ENCODE assay signal across 19 mouse cellular contexts in the genomic region with DNA sequence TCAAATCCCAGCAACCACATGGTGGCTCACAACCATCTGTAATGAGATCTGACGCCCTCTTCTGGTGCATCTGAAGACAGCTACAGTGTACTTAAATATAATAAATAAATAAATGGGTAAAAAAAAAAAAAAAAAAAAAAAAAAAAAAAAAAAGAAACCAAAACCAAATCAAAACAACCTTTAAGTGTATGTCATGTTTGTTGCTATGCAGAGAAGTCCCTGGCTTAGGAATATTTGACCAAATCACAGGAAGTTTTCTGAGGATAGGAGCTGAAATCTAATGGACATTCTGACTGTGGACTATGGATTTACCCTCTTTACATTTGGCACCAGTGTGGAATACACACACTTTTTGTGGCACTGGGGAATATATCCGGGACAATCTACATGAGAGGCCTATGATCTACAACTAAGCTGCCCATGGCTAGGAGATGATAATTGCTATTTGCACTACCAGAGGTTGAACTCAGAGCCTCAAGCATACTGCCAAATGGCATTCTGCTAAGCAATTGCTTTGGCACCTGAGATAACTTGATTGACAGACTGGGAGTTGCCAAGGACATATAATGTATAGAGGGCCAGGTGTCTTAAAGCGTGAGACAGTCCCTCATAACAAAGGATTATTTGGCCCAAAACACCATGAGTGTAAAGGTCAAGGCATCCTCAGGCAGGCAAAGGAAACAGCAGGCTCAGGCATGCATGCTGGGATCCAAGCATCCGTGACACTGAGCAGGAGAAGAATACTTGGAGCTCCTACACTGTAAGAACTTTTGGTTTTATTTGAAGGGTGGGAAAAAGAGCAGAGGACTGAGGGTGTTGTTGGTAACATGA. TPM values are rescaled to one million over a fixed set of nuclear protein-coding genes. Genes with fewer than 3 reads are reported as not detected.
DNase-seq lines count a peak whose midpoint lies in the region; ATAC-seq and TF ChIP-seq lines count a peak whose summit lies in the region.
"Had no signal": no experiment of that assay in that cellular context is flagged by ENCODE, and none has a peak within 500 bp of the region (broad histone marks: within the 10 kb centered on the region; RNA-seq: fewer than 3 reads in every experiment).

No protein-coding gene starts in this region.

- no peaks in the 10 kb centered on the region for H3K27me3 ChIP-seq in kidney, embryonic 16.5 days (ENCODE audit: insufficient read depth, low read length)
- no peaks in the 10 kb centered on the region for H3K27me3 ChIP-seq in small intestine, adult 2 months (ENCODE audit: control insufficient read depth, insufficient read depth, low read length)
- no peaks in the 10 kb centered on the region; the same call in 1 of the 2 replicates for H3K27me3 ChIP-seq in cerebellum, adult 2 months (ENCODE audit: control insufficient read depth, insufficient read depth, low read length)
- H3K27me3 ChIP-seq: forebrain, embryonic 15.5 days; hindbrain, embryonic 12.5 days; limb, embryonic 12.5 days; neural tube, embryonic 13.5 days had no signal

- 0 out of 2 replicates have a peak, but pooled peaks have one; percentile 35 for ATAC-seq in kidney, embryonic 16.5 days (ENCODE audit: low FRiP score, low TSS enrichment)
- ATAC-seq: forebrain, embryonic 15.5 days had no signal

- TF ChIP-seq POLR2A in bone marrow macrophage, adult 2 months (IDR thresholded peaks at IDR 0.05; ENCODE audit: borderline replicate concordance, low read depth, low read length), result no peak
- no peak for TF ChIP-seq POLR2A in small intestine, adult 2 months (IDR thresholded peaks at IDR 0.05; ENCODE audit: low read depth, low read length)
- TF ChIP-seq POLR2A in cerebellum, adult 2 months (IDR thresholded peaks at IDR 0.05; ENCODE audit: borderline replicate concordance, insufficient read depth, low read length), result no peak

- H3K9me3 ChIP-seq in kidney, embryonic 16.5 days (ENCODE audit: low read length), result no peaks in the 10 kb centered on the region
- H3K9me3 ChIP-seq: forebrain, embryonic 15.5 days; hindbrain, embryonic 12.5 days; limb, embryonic 12.5 days; neural tube, embryonic 13.5 days had no signal

- 75% methylated on average over 4 of the region's 4 CpGs for WGBS in kidney, embryonic 16.5 days
- WGBS in small intestine, adult 2 months, result 33% methylated on average over 4 of the region's 4 CpGs
- 62% methylated on average over 4 of the region's 4 CpGs for WGBS in cerebellum, adult 2 months

- H3K27ac ChIP-seq in gastrocnemius, adult 2 months, result no peak overlapping the region
- no peak overlapping the region for H3K27ac ChIP-seq in kidney, embryonic 16.5 days (ENCODE audit: low read length)
- H3K27ac ChIP-seq in bone marrow macrophage, adult 2 months (ENCODE audit: insufficient read depth, low read depth, low read length), result 0 out of 2 replicates have a peak overlapping the region, but pooled peaks have one; percentile 1
- peak overlapping the region; percentile 81 for H3K27ac ChIP-seq in small intestine, adult 2 months (ENCODE audit: insufficient read depth, low read depth, low read length)
- H3K27ac ChIP-seq in cerebellum, adult 2 months (ENCODE audit: insufficient read depth, low read length), result no peak overlapping the region
- H3K27ac ChIP-seq: forebrain, embryonic 15.5 days; hindbrain, embryonic 12.5 days; left cerebral cortex, adult 2 months; limb, embryonic 12.5 days; neural tube, embryonic 13.5 days had no signal

- H3K4me2 ChIP-seq in kidney, embryonic 16.5 days (replicated peaks; ENCODE audit: low read depth, low read length), result no peak overlapping the region
- H3K4me2 ChIP-seq: forebrain, embryonic 15.5 days; hindbrain, embryonic 12.5 days; limb, embryonic 12.5 days; midbrain, embryonic 11.5 days; neural tube, embryonic 13.5 days had no signal

- no peaks in the 10 kb centered on the region for H3K4me1 ChIP-seq in kidney, embryonic 16.5 days (ENCODE audit: insufficient read depth, low read length)
- H3K4me1 ChIP-seq in bone marrow macrophage, adult 2 months (ENCODE audit: control insufficient read depth, insufficient read depth, low read length), result peaks cover 55% of the 10 kb centered on the region
- H3K4me1 ChIP-seq in small intestine, adult 2 months (ENCODE audit: control insufficient read depth, insufficient read depth, insufficient read length, low read length), result peaks cover 10% of the 10 kb centered on the region; the same call in 1 of the 2 replicates
- no peaks in the 10 kb centered on the region for H3K4me1 ChIP-seq in cerebellum, adult 2 months (ENCODE audit: control insufficient read depth, insufficient read depth, low read length)
- H3K4me1 ChIP-seq: forebrain, embryonic 15.5 days; hindbrain, embryonic 12.5 days; limb, embryonic 12.5 days; neural tube, embryonic 13.5 days had no signal

- 0 out of 2 replicates have a peak, but pooled peaks have one; percentile 1 for TF ChIP-seq CTCF in gastrocnemius, adult 2 months (IDR thresholded peaks at IDR 0.05)
- TF ChIP-seq CTCF in bone marrow macrophage, adult 2 months (IDR thresholded peaks at IDR 0.05; ENCODE audit: low read depth, low read length), result no peak
- no peak for TF ChIP-seq CTCF in small intestine, adult 2 months (IDR thresholded peaks at IDR 0.05; ENCODE audit: extremely low read depth, insufficient read length, insufficient replicate concordance, low read depth, low read length)
- no peak for TF ChIP-seq CTCF in cerebellum, adult 2 months (IDR thresholded peaks at IDR 0.05; ENCODE audit: borderline replicate concordance, insufficient read depth, low read depth, low read length)

- intact Hi-C loops in gastrocnemius, adult 2 months (cut with DNase I), result no loop called here

- H3K36me3 ChIP-seq in kidney, embryonic 16.5 days (ENCODE audit: insufficient read depth, low read length), result no peaks in the 10 kb centered on the region
- peaks cover 8% of the 10 kb centered on the region for H3K36me3 ChIP-seq in small intestine, adult 2 months (ENCODE audit: control insufficient read depth, insufficient read depth, low read length)
- H3K36me3 ChIP-seq: forebrain, embryonic 15.5 days; hindbrain, embryonic 12.5 days; limb, embryonic 12.5 days had no signal

- H3K4me3 ChIP-seq in gastrocnemius, adult 2 months, result no peak overlapping the region
- H3K4me3 ChIP-seq in kidney, embryonic 16.5 days (ENCODE audit: low read length), result no peak overlapping the region
- no peak overlapping the region for H3K4me3 ChIP-seq in bone marrow macrophage, adult 2 months (ENCODE audit: insufficient read depth, low read length)
- no peak overlapping the region for H3K4me3 ChIP-seq in small intestine, adult 2 months (ENCODE audit: low read depth, low read length)
- no peak overlapping the region for H3K4me3 ChIP-seq in cerebellum, adult 2 months (replicated peaks; ENCODE audit: insufficient read depth, low read depth, low read length)
- H3K4me3 ChIP-seq: erythroblast, embryonic 14.5 days; forebrain, embryonic 15.5 days; hindbrain, embryonic 12.5 days; left cerebral cortex, adult 2 months; limb, embryonic 12.5 days; neural tube, embryonic 13.5 days had no signal

- H3K9ac ChIP-seq in kidney, embryonic 16.5 days (replicated peaks; ENCODE audit: low read length), result no peak overlapping the region
- H3K9ac ChIP-seq: forebrain, embryonic 15.5 days; hindbrain, embryonic 12.5 days; limb, embryonic 12.5 days; neural tube, embryonic 13.5 days had no signal

- DNase-seq in gastrocnemius, adult 2 months, result no peak
- no peak for DNase-seq in gastrocnemius, postnatal 10 days
- no peak for DNase-seq in kidney, adult 11 months
- DNase-seq in left cerebral cortex, adult 18-20 months (ENCODE audit: low spot score in 2 of 2), result no peak
- no peak for DNase-seq in cerebellum, adult 2 months
- DNase-seq: cerebellum, postnatal 14 days; lung, adult 18-20 months; right cerebral cortex, postnatal 25 days; thymus, adult 18-20 months had no signal

RNA-seq across cellular contexts. Expression of a gene that starts 54.8 kb away (rescaled TPM):
- 1 to 10 TPM; 6.9 to 8.5 TPM for total RNA-seq in gastrocnemius, adult 2 months (2021)
- 1 to 10 TPM; 3.5 to 3.7 TPM for total RNA-seq in gastrocnemius, postnatal 10 days (2021)
- polyA plus RNA-seq in kidney, embryonic 16.5 days (2015; fragmentation: Nextera tagmentation; extraction: Ambion mirVana), result 11.4 and 13.6 TPM in 2 replicates
- polyA plus RNA-seq in bone marrow macrophage, adult 2 months (2012; ENCODE audit: insufficient read depth, insufficient read length, missing spikeins), result 6.2 and 6.9 TPM in 2 replicates
- 0.93 and 1.2 TPM in 2 replicates for polyA plus RNA-seq in small intestine, adult 2 months (2012; rRNA removed)
- total RNA-seq in left cerebral cortex, adult 18-20 months (2021), result 1 to 10 TPM; 4.8 to 5.0 TPM
- 3.5 and 4.0 TPM in 2 replicates for polyA plus RNA-seq in cerebellum, adult 2 months (2012; rRNA removed)

RNA-seq across cellular contexts. Expression of a gene that starts 55.0 kb away (rescaled TPM):
- 10 to 100 TPM; 21.1 to 22.3 TPM for total RNA-seq in gastrocnemius, adult 2 months (2021)
- 10 to 100 TPM; 36.8 to 43.3 TPM for total RNA-seq in gastrocnemius, postnatal 10 days (2021)
- polyA plus RNA-seq in kidney, embryonic 16.5 days (2015; fragmentation: Nextera tagmentation; extraction: Ambion mirVana), result 51.6 and 62.1 TPM in 2 replicates
- polyA plus RNA-seq in bone marrow macrophage, adult 2 months (2012; ENCODE audit: insufficient read depth, insufficient read length, missing spikeins), result 30.9 and 33.0 TPM in 2 replicates
- 1.5 and 3.9 TPM in 2 replicates for polyA plus RNA-seq in small intestine, adult 2 months (2012; rRNA removed)
- 10 to 100 TPM; 35.5 to 36.7 TPM for total RNA-seq in left cerebral cortex, adult 18-20 months (2021)
- 25.6 and 28.9 TPM in 2 replicates for polyA plus RNA-seq in cerebellum, adult 2 months (2012; rRNA removed)

Comparison
In these comparisons a context has a peak if more than half of its experiments do, and no peak if none do; other contexts are left out.
1. H3K27ac ChIP-seq: peak in bone marrow macrophage, adult 2 months (single experiment) and small intestine, adult 2 months (single experiment); none in gastrocnemius, adult 2 months (single experiment), kidney, embryonic 16.5 days (single experiment) and cerebellum, adult 2 months (single experiment).